Mouse (Mus musculus) urinary bladder, postnatal 36 days (tissue): ENCODE data around the gene Rps27l.
A peak's percentile ranks its signal among the peaks of the same experiment; 100 is the strongest.

Experiments
- DNase-seq, 2 experiments: peaks; one replicate each; pipeline ENCODE4 v3.0.0; 2022; ENCODE audit warnings: low spot score in 2 of 2, mixed read lengths in 1 of 2

Rps27l gene

DNA sequence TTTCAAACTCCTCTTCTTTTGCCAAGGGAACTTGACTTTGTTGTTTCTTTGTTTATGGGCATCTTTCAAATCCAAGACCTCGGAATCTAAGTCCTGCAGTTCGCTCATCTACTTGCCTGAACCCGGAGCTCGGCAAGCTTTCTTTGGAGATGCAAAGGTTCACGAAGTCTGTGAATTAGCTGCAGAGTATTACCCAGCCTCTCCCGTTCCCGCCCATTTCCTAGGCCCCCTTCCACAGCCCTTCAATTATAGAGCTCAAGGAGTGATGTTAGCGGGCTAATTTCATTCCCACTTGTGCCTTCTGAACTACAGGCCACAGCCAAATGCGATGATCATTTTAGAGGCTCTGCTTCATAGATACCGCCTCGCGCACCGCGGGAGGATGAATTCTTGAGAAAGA is 25.9 kb upstream of the Rps27l start:
- DNase-seq, result peak in 1 of 2 experiments; percentile 7

DNA sequence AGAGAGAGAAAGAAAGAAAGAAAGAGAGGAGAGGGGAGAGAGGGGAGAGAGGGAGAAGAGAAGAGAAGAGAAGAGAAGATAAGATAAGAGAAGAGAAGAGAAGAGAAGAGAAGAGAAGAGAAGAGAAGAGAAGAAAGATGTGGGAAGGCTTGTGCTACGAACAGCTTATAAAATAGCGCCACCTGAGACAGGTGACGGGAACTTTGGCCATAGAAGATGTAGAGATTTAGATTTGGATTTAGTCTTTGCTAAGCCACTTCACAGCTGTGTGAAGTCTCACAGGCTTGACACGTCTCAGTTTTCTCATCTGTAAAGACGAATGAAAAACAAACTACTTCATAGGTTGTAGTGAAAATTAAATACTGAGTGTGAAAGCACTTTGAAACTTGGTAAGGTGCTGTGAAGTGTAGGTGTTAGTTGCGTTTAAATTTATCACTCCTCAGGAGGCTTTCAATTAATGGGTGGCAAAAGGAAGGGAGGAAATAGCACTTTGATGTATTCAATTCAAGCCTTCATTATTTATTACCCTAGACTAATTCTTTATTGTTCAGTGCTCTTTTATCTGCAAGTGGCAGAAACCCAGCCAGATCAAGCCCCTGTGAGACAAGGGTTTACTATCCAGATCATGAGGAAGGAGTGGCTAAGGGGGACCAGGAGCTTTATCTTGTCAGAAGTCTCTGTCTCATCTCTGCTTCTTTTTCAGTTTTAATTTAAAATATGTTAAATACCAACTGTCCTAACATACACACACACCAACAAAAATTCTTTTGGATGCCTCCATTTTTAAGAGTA is 25.2 kb upstream of the Rps27l start:
- DNase-seq, result no peak

DNA sequence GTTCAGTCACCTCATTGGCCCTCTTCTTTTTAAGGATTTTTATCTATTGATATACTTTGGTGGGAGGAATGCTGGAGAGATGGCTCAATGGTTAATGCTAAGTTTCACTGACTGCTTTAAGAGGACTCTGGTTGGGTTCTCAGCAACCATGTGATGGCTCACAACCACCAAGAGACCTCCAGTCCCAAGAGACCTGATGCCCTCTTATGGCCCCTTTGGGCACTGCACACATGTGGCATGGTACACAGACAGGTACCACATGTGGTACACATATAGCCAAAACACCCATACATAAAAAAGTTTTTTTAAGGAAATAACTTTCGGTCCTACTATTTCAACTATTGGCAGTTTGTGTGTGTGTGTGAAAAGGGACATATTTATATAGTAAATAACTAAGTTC is 23.8 kb upstream of the Rps27l start:
- DNase-seq, result no peak

DNA sequence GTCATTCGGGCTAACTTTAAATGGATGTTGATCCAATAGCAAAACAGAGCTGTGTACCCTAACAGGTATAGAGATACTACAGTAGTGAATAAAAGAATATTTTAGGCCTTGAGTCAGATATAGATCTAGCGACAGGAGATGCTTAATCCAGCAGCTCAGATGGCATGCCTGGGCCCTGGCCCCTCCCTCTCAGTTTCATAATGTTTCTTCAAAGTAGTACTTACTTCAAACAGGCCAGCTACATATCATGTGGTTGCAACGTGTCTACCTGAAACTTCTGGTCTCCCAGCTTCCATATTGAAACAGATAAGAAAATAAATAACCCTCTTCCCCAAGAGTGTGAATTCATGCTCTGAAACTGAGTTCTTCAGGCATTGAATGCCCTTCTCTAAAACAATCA is 20.0 kb upstream of the Rps27l start:
- no peak for DNase-seq

DNA sequence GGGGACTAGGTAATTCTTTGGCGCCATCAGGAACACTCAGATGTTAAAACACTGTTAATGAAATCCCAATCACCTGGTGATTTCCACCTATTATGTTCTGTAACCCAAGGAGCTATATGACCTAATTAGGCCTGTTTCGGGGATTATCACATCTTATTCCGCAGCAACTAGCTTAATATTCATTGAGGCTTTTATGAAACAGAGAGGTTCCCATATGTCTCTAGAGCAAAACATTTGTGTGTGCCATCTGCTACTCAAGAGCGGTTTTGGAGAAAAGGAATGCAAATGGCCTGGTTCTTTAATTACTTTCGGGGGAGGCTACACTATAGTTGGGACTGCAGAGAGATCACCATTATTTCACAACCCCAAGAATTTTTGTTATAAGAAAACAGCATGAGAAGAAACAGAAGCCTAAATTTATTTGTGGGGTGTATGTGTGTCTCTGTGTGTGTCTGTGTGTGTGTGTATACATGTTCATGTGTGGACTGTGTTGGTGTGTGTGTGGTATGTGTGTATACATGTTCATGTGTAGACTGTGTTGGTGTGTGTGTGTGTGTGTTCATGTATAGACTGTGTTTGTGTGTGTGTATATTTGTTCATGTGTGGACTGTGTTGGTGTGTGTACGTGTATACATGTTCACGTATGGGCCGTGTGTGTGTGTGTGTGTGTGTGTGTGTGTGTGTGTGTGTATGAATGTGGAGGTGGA is 18.0 kb upstream of the Rps27l start:
- no peak for DNase-seq

DNA sequence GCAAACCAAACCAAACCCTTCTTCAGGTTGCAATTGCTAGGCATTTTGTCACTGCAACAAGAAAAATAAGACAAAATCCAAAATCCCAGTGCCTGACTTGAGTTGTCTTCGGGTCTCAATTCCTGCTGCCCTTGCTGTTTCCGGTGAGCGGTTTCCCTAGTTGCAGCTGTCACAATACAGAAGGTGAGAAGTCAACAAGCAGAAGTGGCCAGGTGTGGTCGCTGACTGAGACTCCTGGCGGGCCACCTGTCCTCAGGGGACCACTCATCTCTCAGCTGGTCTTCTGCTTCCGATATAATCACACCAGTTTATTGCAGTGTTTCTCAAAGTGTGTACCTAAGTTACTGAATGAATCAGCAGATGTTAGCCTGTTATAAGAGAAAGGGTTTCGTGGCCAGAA is 15.5 kb upstream of the Rps27l start:
- DNase-seq, result no peak

DNA sequence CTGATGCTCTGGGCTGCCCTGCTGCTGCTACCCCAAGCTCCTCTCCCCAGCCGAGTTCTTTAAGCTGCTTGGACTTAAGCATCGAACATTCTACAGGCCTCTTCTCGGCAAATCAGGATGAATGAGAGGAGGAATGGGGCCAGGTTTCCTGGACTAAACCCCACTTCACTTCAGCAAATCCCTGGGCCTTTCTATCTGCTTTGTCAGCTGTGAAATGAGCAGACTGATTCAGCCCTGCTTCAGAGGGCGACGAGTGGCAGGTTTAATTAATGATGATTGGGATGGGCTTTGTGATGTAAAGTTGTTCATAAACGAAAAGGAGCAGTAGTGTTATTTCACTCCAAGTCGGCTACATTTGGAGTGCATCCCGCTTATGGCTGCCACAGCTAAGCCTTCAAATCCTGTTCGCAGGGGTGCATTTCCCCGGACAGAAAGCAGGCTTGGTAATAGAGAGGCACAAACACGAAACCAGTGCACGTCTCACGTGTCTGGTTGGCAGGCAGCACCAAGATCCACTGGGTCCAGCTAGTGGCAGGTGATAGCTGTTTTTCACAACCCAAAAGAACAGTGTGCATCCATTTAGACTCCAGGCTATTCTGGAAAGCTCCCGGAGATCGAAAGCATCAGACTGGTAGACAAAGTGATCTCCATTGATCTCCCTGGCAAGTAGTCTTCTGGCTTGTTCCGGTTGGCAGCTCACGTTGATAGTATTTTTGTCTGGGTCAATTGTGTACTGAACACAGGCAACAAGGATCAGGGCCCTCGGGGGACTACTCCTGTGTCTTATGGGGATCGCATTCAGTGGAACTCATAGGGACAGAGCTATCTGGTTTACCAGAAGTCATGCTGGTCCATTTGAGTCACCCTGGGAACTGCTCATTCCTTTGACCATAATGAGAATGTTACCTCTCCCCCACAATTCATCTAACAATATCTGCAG is 11.7 kb upstream of the Rps27l start:
- DNase-seq, result no peak

DNA sequence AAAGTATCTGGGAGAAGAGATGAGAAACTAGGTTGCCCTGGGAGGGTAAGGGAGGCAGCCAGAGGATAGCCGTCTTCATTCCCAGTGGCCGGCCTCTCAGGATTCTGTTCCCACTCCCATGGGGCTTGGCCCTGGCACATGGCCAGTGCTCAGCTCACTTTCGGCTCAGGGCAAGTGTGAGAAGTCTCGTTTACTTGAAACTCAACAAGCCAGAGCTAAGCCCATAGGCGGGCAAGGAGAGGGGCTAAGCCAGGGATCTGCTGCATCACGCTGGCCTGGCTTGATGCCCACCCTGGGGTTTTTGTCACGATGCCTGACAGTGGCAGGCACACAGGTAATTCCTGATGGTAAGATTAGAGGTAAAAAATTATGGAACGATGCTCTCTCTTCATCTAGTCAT is 8.4 kb upstream of the Rps27l start:
- peak in 1 of 2 experiments; percentile 50 for DNase-seq

DNA sequence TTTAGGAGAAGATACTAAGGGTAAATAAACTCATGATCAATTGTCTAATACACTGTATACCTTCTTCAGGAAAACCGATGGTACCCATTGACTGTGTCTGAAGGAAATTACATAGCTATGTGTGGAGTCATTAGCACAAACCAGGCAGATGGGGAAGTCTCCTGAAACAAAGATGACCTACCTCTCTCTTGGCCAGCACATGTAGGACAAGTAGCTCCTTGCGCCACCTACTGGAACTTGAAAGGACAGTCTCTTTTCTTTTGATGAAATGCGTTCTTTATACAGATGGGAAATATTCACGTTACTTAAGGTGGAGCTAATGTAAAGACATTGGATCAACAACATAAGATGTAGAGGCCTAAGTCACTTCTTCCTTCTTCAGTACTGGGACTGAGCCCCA is 7.0 kb upstream of the Rps27l start:
- no peak for DNase-seq

DNA sequence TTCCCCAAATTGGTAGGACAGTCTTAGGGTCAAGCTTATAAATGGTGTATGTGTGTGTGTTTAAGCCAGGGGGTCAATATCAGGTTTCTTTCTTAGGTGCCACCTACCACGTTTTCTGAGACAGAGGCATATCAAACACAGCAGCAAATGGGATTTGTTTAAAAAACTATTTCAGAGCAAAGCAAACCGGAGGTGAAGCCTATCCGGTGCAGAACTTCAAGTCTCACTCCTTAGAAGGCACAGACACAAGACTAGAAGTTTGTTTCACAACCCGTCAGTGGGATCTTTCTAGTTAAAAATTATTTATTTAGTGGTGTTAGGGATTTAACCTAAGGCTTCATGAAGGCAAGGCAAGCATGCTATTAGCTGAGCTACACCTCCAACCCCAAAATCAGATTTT is 725 bp upstream of the Rps27l start:
- DNase-seq, result no peak

DNA sequence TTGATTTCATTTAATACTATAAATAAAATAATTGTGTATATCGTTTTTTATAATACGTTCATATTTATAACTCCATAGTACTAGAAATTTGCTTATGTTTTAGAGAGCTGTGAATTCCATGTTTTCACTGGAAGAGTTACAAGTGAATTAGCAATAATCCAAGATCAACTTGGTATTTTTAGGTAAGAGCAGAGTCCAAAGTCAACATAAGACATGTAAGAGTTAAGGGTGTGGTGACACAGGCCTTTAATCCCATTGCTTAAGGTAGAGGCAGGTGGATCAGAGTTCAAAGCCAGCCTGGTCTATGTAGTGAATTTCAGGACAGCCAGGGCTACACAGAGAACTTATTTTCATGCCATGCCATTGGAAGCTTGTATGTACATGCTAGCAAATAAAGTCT is 2.6 kb downstream of the Rps27l start:
- no peak for DNase-seq

DNA sequence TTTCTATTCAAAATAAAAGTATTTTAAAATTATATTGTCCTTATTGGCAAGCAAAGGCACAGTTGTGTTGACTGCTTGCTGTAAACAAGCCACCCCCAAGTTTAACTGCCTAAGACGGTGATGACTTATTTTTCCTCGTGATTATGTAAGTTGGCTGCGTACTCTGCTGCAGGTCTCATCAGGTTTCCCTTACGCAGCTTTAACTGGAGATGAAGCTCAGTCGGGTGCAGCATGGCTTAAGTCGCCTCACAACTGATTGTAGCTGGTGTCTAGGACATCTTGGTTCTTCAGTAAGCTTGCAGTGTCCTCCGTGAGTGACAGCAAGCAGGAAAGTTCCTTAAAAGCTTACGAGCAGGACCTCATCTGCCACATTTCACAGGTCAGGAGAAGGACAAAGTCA is 6.4 kb downstream of the Rps27l start:
- DNase-seq, result no peak

DNA sequence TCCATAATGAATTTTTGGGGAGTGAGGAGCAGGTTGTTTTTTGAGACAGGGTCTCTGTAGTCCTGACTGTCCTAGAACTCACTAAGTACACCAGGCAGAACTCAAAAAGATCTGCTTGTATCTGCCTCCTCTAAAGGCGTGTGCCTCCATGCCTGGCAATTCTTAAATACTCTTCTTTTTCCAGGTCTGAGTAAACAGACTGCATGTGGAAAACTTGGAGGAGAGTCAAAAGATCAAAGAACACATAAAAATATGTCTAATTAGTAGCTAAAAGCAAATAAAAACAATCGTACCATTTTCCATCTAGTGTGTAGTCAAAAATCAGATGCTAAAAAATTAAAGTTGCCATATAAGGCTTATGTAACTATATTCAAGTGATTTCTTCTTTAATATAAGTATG is 7.0 kb downstream of the Rps27l start:
- no peak for DNase-seq

DNA sequence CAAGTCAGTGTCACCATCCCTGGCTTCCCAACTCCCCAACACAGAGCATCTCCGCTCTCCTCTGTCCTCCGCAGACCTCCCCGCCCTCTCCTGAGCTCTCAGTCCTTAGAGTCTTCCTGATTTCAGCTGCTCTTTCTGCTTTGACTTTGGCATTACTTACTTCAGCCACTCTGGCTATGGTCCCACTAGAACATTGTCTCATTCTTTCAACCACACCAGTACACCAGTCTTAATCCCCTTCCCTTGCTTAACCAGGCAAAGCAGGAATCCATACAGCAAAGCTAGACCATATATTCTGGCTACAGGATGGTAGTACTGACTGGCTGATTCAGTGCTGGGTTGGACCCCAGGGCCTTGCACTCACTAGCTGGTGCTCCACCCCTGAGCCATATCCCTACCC is 11.6 kb downstream of the Rps27l start:
- DNase-seq, result no peak

DNA sequence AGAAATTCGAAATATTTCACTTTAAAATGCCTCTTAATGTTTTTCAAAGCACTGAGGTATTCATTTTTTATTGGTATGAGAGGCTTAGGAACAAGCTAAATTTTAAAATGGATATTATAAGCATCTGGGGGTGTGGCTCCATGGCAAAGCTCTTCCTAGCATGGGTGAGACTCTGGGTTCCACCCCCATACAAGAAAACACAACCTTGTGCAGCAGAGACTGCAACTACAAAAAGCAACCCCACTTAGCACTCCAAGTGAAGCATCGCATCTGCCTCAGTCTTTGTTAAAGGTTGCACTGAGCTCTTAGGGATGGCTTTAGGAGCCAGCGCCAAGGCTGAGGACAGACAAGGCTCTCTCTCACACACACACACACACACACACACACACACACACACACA is 15.6 kb downstream of the Rps27l start:
- DNase-seq, result no peak

DNA sequence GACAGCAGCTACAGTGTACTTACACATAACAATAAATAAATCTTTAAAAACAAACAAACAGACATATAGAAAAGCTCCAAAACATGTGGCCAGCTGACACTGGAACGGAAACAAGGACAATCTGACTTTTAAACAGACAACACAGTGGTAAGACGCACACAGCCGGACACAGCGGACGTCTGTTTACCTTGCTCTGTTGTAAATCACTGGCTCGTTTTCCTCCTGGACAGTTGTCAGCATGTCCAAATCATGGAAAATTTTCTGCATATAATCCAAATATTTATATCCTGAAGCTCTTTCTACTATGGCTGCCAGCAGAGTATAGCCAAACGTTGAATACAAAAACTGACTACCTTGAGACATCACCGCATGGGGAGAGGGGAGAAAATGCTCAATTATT is 21.6 kb downstream of the Rps27l start:
- no peak for DNase-seq

DNA sequence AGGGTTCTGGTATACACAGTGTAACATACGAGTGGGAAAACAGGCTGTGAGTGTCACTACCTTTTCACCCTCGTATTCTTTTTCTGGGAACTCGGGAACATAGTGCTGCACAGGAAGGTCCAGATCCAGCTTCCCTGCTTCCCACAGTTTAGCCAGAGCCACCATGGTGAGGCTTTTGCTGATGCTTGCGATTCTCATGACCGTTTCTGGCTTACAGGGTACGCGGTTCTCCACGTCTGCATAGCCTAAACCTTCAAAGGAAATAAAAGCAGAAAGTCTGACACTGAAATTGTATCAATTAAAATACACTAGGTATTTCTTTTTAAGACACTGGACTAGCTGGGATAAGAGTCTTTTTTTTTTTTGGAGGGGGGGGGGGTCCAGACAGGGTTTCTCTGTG is 25.2 kb downstream of the Rps27l start:
- DNase-seq, result no peak

DNA sequence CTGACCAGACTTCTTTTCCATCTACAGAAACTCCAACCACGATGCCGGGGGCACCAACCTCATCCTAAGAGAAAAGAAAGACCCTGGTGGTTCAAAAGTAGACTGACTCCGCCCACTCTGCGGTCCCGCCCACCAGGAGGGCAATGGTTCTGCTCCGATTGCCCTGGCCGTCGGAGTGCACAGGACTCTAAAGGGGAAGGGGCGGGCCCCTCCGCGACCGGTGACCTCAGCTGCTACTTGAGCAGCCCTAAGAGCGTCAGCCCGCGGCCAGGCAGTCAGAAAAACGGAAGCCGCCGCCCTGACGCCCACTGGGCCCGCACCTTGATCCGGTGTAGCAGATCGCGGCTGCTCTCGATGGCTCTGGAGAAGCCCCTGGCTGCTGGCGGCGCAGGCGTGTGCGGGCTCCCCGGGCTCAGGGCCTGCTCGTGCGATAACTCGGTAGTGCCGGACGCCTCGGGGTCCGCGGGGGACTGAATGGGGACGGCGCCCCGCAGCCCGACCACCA is 28.9 kb downstream of the Rps27l start:
- DNase-seq, result peak; percentile 55 to 72

DNA sequence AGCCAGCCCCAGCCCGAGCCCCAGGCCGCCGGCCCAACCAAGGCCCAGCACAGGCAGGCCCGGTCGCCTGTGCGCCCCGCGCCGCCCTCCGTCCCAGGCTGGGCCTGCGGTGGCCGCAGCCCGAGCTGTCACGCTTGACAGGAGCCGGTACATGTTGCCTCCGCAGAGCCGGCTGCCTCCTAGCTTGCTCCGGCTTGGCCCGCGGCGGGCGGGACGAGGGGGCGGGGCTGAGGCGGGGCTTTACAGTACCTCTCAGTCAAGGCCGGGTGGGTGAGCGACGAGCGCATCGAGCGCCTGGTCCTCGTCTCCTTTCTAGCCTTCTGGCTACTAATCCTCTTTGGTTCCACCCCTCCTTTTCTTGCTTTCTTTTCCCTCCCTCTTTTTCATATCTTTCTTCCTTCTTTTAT is 29.4 kb downstream of the Rps27l start, which contains the start of gene Lactb:
Gene Lactb (minus strand): TSS at position 246 of the 407 bp plus-strand sequence.
- DNase-seq, result peak; percentile 93 to 96

DNA sequence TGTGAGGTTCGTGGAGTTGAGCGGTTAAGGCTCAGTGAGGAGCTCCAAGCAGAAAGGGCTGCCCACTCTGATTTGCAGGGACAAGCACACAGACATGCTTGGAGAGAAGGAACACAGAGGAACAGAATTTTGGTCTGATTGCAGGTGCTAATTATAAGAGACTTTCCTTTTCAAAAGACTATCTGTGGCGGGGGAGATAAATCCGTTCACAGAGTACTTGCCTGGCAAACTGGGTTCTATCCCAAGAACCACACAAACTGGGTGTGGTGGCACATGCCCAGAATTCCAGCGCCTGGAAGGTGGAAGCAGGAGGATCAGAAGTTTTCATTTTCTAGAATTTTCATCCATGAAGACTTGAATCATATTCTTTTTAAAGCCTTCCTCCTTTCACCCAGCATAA is 31.2 kb downstream of the Rps27l start:
- DNase-seq, result no peak

DNA sequence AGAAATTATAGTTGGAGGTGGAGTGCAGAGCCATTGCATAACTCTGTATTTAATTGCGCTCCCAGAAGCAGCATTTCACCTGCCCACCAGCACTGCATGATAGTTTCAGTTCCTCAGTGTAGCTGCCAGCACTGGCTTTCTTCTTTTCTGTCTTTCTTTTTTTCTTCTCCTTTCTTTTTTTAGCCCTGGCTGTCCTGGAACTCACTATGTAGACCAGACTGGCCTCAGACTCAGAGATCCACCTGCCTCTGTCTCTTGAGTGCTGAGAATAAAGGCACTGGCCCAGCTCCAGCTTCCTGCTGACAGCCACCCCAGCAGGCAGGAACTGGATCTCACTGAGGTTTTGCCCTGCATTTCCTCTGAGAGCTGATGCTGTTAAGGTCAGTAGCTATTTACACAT is 32.1 kb downstream of the Rps27l start:
- no peak for DNase-seq

DNA sequence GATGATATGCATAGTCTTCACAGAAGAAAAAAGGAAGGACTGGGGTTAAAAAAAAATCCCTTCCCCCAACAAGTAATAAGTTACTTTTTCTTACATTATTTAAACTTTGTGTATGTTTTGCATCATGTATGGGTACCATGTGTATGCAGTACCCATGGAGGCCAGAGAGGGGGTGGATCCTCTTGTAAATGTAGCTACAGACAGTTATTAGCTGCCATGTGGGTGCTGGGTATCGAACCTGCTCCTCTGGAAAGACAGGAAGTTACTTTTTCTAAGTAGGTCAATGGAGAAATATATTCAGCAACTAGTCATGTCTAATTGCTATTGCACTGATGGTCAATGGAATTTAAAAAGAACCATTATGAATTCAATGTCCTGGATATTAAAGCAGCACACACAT is 32.6 kb downstream of the Rps27l start:
- DNase-seq, result no peak
